Mouse (Mus musculus): ENCODE results near the gene Tef.

GRCm38 (mm10) chr15:81785701-81786100 is 16.5 kb upstream of the Tef start:
- TF ChIP-seq CTCF (IDR thresholded peaks at IDR 0.05; ENCODE audit: low read depth, low read length) (no peak), GATA1 (IDR thresholded peaks at IDR 0.05; ENCODE audit: borderline replicate concordance, low read length) (no peak)
